Mouse (Mus musculus): ENCODE measurements around the gene Fat3. TPM values are rescaled to one million over a fixed set of nuclear protein-coding genes. Genes with fewer than 3 reads are reported as not detected.

The Fat3 gene
- polyA plus RNA-seq, 1 experiment from 2014 or later: 0.77 TPM

DNA sequence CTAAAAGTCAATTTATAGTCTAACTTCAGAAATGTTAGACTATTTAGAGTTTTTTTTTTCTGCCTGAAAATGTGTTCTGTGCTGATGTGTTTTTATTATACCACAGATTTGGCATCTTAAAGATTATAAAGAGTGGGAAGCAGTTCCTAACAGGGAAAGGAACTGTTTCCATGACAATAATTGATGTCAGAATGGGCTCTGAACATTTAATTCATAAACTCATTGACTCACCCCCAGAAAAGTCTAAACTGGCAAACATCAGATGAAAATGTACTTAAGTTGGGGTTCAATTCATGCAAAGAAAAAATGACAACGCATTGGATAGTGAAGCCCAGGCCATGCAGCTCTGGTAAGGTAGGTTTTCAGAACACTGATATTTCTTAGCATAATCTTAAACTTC lies 193.3 kb downstream of the Fat3 start:
- H3K4me3 ChIP-seq: no peak overlapping the region
- no peak for ATAC-seq (replicated peaks; ENCODE audit: insufficient number of reproducible peaks, insufficient read depth, low FRiP score, low read depth)
- no peak overlapping the region for H3K9ac ChIP-seq
- H3K9me3 ChIP-seq (replicated peaks): no peaks in the 10 kb centered on the region
- 91% methylated on average over 1 of the region's 1 CpGs for WGBS
- no peak overlapping the region for H3K27ac ChIP-seq
- H3K4me2 ChIP-seq: no peak overlapping the region
- H3K36me3 ChIP-seq: no peaks in the 10 kb centered on the region
- peaks cover 16% of the 10 kb centered on the region for H3K4me1 ChIP-seq (replicated peaks)
- H3K27me3 ChIP-seq: no peaks in the 10 kb centered on the region

- ATAC-seq (replicated peaks; ENCODE audit: insufficient number of reproducible peaks, insufficient read depth, low FRiP score, low read depth): no peak
- H3K4me3 ChIP-seq: no peak overlapping the region
- no peaks in the 10 kb centered on the region for H3K36me3 ChIP-seq
- no peak overlapping the region for H3K27ac ChIP-seq
- no peaks in the 10 kb centered on the region for H3K9me3 ChIP-seq (replicated peaks)
- peaks cover 21% of the 10 kb centered on the region for H3K4me1 ChIP-seq (replicated peaks)
- no peak overlapping the region for H3K9ac ChIP-seq
- no peak overlapping the region for H3K4me2 ChIP-seq
- H3K27me3 ChIP-seq: no peaks in the 10 kb centered on the region
These were observed 194.9 kb downstream of the Fat3 start for GRCm38 (mm10) chr9:16306222-16306621.

DNA sequence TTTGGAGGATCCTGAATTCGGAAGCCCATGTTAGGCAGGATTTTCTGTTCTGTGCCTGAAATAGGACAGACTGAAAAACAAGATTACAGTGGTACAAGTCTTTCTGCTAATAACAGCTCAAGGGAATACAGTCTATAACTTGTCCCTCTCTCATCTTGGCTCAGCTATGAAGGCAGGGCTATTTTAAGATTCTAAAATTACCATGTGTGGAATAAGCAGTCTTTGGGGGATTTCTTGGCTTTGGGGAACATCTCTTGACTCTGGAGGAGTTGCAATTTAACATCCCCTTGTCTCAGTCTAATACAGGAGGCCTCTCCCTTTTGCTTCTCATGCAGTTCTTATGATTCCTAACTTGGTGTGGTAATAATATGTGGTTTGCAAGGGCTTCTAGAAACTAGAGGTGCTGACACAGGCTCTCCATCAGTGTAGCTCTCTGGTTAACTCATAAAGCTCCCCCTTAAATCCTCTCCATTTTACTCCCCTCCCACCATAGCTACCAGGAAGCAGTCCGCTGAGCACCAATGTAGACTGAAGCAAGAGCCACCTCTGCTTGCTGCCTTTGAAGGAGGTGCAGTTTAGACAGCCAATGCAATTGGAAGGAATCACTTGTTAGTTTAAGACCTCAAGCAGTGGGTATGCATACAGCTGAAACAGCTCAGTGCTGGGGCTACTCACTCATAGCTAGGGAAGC lies 195.5 kb downstream of the Fat3 start:
- Histone ChIP-seq H3K27me3 (no peaks in the 10 kb centered on the region), H3K4me1 (replicated peaks) (peaks cover 21% of the 10 kb centered on the region), H3K36me3 (no peaks in the 10 kb centered on the region), H3K9me3 (replicated peaks) (no peaks in the 10 kb centered on the region), H3K4me2 (no peak overlapping the region), H3K4me3 (no peak overlapping the region), H3K27ac (no peak overlapping the region), H3K9ac (no peak overlapping the region)
- WGBS: 74% methylated on average over 2 of the region's 2 CpGs
- ATAC-seq (replicated peaks; ENCODE audit: insufficient number of reproducible peaks, insufficient read depth, low FRiP score, low read depth): no peak

- 73% methylated on average over 2 of the region's 2 CpGs for WGBS
- no peaks in the 10 kb centered on the region for H3K27me3 ChIP-seq
These were observed 196.1 kb downstream of the Fat3 start for GRCm38 (mm10) chr9:16304949-16305348.

DNA sequence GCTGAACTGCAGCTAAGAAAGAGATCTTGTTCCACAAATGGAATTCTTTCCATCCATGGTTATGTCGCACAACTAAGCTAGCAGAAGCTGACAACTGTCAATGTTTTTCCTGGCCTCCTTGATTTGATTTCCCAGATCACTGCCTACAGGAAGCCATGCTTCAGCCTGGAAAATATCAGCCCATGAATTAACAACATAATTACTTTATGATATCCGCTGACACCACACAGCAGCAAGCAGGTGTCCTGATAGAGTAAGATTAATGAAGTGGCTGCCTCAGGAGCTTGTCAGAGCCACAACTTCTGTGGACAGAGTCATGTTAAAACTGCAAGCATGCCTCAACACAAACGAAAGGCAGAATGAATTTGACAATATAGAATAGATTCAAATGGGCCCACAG lies 198.6 kb downstream of the Fat3 start:
- H3K27me3 ChIP-seq: no peaks in the 10 kb centered on the region
- H3K9ac ChIP-seq: no peak overlapping the region
- peaks cover 21% of the 10 kb centered on the region for H3K4me1 ChIP-seq (replicated peaks)
- no peak for ATAC-seq (replicated peaks; ENCODE audit: insufficient number of reproducible peaks, insufficient read depth, low FRiP score, low read depth)
- no peak overlapping the region for H3K4me2 ChIP-seq
- no peak overlapping the region for H3K4me3 ChIP-seq
- H3K27ac ChIP-seq: no peak overlapping the region
- no peaks in the 10 kb centered on the region for H3K9me3 ChIP-seq (replicated peaks)
- 21% methylated on average over 3 of the region's 3 CpGs for WGBS
- H3K36me3 ChIP-seq: no peaks in the 10 kb centered on the region

More at GRCm38 (mm10) chr9:16304949-16305348, 196.1 kb downstream of the Fat3 start:
- ATAC-seq (replicated peaks; ENCODE audit: insufficient number of reproducible peaks, insufficient read depth, low FRiP score, low read depth): no peak
- Histone ChIP-seq H3K36me3 (no peaks in the 10 kb centered on the region), H3K4me3 (no peak overlapping the region), H3K9me3 (replicated peaks) (no peaks in the 10 kb centered on the region), H3K27ac (no peak overlapping the region), H3K4me2 (no peak overlapping the region), H3K4me1 (replicated peaks) (peaks cover 21% of the 10 kb centered on the region), H3K9ac (no peak overlapping the region)

DNA sequence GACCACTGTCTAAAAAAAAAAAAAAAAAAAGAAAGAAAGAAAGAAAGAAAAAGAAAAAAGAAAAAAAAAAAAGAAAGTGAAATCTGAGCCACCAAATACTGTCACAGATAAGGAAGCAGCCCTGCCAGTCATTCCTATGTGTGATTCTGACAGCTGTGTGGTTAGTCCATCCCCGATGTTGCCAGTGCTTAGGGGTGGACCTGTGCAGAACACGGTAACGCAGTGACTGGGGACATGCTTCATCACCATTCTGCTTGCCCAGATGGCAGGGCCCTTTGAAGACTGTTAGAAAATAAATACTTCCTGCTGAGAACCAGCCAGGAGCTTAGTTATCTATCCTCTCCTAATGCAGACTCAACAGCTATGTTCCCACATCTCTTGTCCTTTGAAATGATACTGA lies 203.2 kb downstream of the Fat3 start:
- H3K4me2 ChIP-seq: no peak overlapping the region
- no peak for ATAC-seq (replicated peaks; ENCODE audit: insufficient number of reproducible peaks, insufficient read depth, low FRiP score, low read depth)
- no peaks in the 10 kb centered on the region for H3K27me3 ChIP-seq
- no peak overlapping the region for H3K4me3 ChIP-seq
- WGBS: 43% methylated on average over 3 of the region's 3 CpGs
- H3K9ac ChIP-seq: no peak overlapping the region
- no peak overlapping the region for H3K27ac ChIP-seq
- peaks cover 6% of the 10 kb centered on the region for H3K4me1 ChIP-seq (replicated peaks)
- H3K36me3 ChIP-seq: no peaks in the 10 kb centered on the region
- no peaks in the 10 kb centered on the region for H3K9me3 ChIP-seq (replicated peaks)

DNA sequence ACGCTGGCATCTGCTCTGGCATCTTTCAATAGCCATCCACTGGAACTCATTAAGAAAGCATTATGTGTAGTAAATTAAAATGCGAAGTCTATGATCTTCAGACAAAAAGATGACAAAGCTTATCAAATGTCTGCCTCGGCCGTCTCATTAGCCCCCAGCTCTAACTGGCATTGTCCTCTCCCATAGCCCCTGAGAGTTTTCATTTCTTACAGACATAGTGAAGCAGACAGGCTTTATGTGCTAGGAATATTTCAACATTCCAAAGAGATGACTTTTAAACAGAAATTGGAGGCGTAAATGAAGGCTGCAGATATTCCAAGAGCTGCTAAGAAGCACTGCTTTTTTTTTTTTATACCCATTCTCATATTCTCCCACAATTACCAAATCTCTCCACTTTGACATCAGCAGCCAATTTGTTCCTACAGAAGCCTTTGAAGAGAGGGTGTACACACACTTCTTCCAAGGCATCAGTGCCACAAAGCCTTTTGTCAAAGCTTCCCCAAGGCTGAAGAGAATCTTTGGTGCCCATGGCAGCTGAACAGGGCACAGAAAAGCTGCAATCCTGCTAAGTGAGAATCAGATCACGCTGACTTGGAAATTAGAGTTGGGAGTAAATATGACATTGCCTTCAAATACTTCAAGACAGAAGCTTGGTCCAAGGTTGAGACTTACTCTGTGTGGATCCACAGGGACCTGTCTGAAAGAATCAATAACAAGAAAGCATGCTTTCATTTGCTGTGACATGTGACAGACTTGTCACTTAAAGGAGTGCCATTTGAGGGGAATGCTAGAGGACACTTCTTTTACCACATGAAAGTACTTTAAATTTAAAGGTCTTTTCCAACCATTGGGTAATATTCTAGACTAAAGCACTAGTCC lies 206.9 kb downstream of the Fat3 start:
- H3K27ac ChIP-seq: no peak overlapping the region
- H3K4me2 ChIP-seq: no peak overlapping the region
- no peaks in the 10 kb centered on the region for H3K9me3 ChIP-seq (replicated peaks)
- 79% methylated on average over 6 of the region's 6 CpGs for WGBS
- H3K27me3 ChIP-seq: no peaks in the 10 kb centered on the region
- no peak overlapping the region for H3K4me3 ChIP-seq
- H3K36me3 ChIP-seq: no peaks in the 10 kb centered on the region
- no peaks in the 10 kb centered on the region for H3K4me1 ChIP-seq (replicated peaks)
- no peak for ATAC-seq (replicated peaks; ENCODE audit: insufficient number of reproducible peaks, insufficient read depth, low FRiP score, low read depth)
- H3K9ac ChIP-seq: no peak overlapping the region

GRCm38 (mm10) chr9:16292492-16292891 lies 208.6 kb downstream of the Fat3 start:
- H3K9me3 ChIP-seq (replicated peaks): no peaks in the 10 kb centered on the region
- no peak overlapping the region for H3K4me2 ChIP-seq
- no peaks in the 10 kb centered on the region for H3K36me3 ChIP-seq
- H3K4me1 ChIP-seq (replicated peaks): no peaks in the 10 kb centered on the region
- H3K4me3 ChIP-seq: no peak overlapping the region
- no peak overlapping the region for H3K9ac ChIP-seq
- ATAC-seq (replicated peaks; ENCODE audit: insufficient number of reproducible peaks, insufficient read depth, low FRiP score, low read depth): no peak
- no peaks in the 10 kb centered on the region for H3K27me3 ChIP-seq
- H3K27ac ChIP-seq: no peak overlapping the region
- 68% methylated on average over 2 of the region's 2 CpGs for whole genome bisulfite sequencing

GRCm38 (mm10) chr9:16290911-16291310 lies 210.2 kb downstream of the Fat3 start:
- H3K4me3 ChIP-seq: no peak overlapping the region
- H3K4me2 ChIP-seq: no peak overlapping the region
- no peaks in the 10 kb centered on the region for H3K9me3 ChIP-seq (replicated peaks)
- no peaks in the 10 kb centered on the region for H3K27me3 ChIP-seq
- WGBS: 80% methylated on average over 2 of the region's 2 CpGs
- no peaks in the 10 kb centered on the region for H3K36me3 ChIP-seq
- no peak overlapping the region for H3K9ac ChIP-seq
- no peak for ATAC-seq (replicated peaks; ENCODE audit: insufficient number of reproducible peaks, insufficient read depth, low FRiP score, low read depth)
- no peaks in the 10 kb centered on the region for H3K4me1 ChIP-seq (replicated peaks)
- no peak overlapping the region for H3K27ac ChIP-seq

DNA sequence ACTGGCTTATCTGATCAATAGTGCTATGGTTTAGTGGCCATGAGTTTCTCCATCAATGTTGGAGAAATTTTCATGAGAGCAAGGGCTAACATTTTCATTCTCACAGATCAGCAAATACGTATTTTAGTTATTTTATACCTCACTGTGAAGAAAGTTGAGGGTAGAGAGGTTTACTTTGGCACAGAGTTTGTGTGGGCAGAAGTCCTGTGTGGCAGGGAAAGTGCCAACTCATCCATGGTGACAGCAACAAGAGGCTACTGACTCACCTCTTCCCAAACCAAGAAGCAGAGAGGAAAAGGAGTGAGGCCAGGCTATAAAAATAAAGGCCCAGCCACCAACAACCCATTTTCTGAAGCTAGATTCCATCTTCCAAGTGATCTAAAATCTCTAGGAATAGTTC lies 218.1 kb downstream of the Fat3 start:
- ATAC-seq (replicated peaks; ENCODE audit: insufficient number of reproducible peaks, insufficient read depth, low FRiP score, low read depth): no peak

DNA sequence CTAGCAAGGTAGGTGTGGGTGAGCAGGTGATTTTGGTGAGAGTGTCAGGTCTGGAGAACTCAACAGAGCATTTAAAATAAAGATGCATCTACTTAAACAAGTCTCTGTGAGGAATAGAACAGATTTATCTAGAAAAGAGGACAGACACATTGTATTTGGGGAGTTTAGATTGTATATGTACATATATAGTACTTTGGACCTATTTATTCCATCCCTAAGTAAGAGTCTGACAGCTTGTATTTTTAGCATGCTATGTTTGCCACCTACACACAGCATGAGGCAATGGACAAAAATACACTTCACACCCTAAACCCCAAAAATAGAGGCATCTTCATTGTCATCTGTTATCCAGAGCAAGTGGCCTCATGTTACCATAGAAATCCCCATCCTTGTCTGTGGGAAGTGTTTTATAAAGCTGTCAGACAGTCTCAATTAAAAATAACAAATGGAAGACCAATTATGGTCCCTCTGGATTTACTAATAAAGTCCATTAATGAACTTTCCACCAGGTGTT lies 218.7 kb downstream of the Fat3 start:
- no peak overlapping the region for H3K4me3 ChIP-seq
- H3K4me1 ChIP-seq (replicated peaks): 0 out of 2 replicates have a peak, but pooled peaks cover 4% of the 10 kb centered on the region
- no peaks in the 10 kb centered on the region for H3K9me3 ChIP-seq (replicated peaks)
- no peak for ATAC-seq (replicated peaks; ENCODE audit: insufficient number of reproducible peaks, insufficient read depth, low FRiP score, low read depth)
- no peaks in the 10 kb centered on the region for H3K36me3 ChIP-seq
- H3K27me3 ChIP-seq: no peaks in the 10 kb centered on the region
- H3K9ac ChIP-seq: no peak overlapping the region
- 0 out of 2 replicates have a peak overlapping the region, but pooled peaks have one; percentile 24 for H3K27ac ChIP-seq
- H3K4me2 ChIP-seq: no peak overlapping the region

More for the DNA sequence above, 218.1 kb downstream of the Fat3 start:
- Histone ChIP-seq H3K9me3 (replicated peaks) (no peaks in the 10 kb centered on the region), H3K9ac (no peak overlapping the region), H3K27me3 (no peaks in the 10 kb centered on the region), H3K4me1 (replicated peaks) (0 out of 2 replicates have a peak, but pooled peaks cover 4% of the 10 kb centered on the region), H3K27ac (0 out of 2 replicates have a peak overlapping the region, but pooled peaks have one; percentile 24), H3K36me3 (no peaks in the 10 kb centered on the region), H3K4me3 (no peak overlapping the region), H3K4me2 (no peak overlapping the region)
- 87% methylated on average over 1 of the region's 1 CpGs for WGBS

Data from heart, embryonic 15.5 days (tissue).